Mouse (Mus musculus) myocyte (in vitro differentiated cells): Measurements from ENCODE around the gene Ccpg1os. TPM values are rescaled to one million over a fixed set of nuclear protein-coding genes. Genes with fewer than 3 reads are reported as not detected.

Experiments
- H3K27me3 ChIP-seq: one replicate; pipeline ENCODE4 v1.6.1; 2011; ENCODE audit not compliant: control insufficient read depth, insufficient read depth, insufficient read length
- H3K36me3 ChIP-seq: one replicate; pipeline ENCODE4 v1.6.1; 2011; ENCODE audit not compliant: control insufficient read depth, insufficient read depth
- H3K4me2 ChIP-seq: one replicate; pipeline ENCODE4 v1.6.1; 2011; ENCODE audit warnings: low read depth, control low read depth
- H3K4me3 ChIP-seq: one replicate; pipeline ENCODE4 v1.5.1; 2011; ENCODE audit warnings: mild to moderate bottlenecking, control low read depth, moderate library complexity
- H3K79me2 ChIP-seq: one replicate; pipeline ENCODE4 v1.6.1; 2011; ENCODE audit not compliant: control insufficient read depth, insufficient read depth
- H3ac ChIP-seq: one replicate; pipeline ENCODE4 v1.6.1; 2011; ENCODE audit not compliant: control insufficient read depth, insufficient read length
- CEBPB ChIP-seq: IDR thresholded peaks from 2 replicates; pipeline ENCODE4 v1.6.1; 2011; ENCODE audit warnings: mild to moderate bottlenecking, moderate library complexity; ENCODE audit not compliant: poor library complexity, insufficient read depth, severe bottlenecking
- E2F4 ChIP-seq: IDR thresholded peaks from one replicate; pipeline ENCODE4 v1.6.1; 2011; ENCODE audit warnings: mild to moderate bottlenecking, control low read depth, moderate library complexity; ENCODE audit not compliant: insufficient read depth
- MAX ChIP-seq: IDR thresholded peaks from one replicate; pipeline ENCODE4 v1.6.1; 2011; ENCODE audit warnings: low read depth, mild to moderate bottlenecking, control low read depth
- MYOD1 ChIP-seq, 3 experiments: IDR thresholded peaks; one replicate each; pipeline ENCODE4 v1.6.1; 2011; ENCODE audit warnings: control low read depth in 2 of 3, low read depth in 2 of 3, mild to moderate bottlenecking in 2 of 3, moderate library complexity in 1 of 3; ENCODE audit not compliant: insufficient read length in 2 of 3, control insufficient read depth in 1 of 3
- MYOG ChIP-seq, 3 experiments: IDR thresholded peaks; one replicate each; pipeline ENCODE4 v1.6.1; 2011; ENCODE audit warnings: control low read depth in 2 of 3, low read depth in 2 of 3, mild to moderate bottlenecking in 2 of 3; ENCODE audit not compliant: insufficient read length in 2 of 3, control insufficient read depth in 1 of 3, insufficient read depth in 1 of 3
- POLR2A ChIP-seq: IDR thresholded peaks from one replicate; pipeline ENCODE4 v1.6.1; 2011; ENCODE audit warnings: low read depth, mild to moderate bottlenecking, control low read depth, moderate library complexity; ENCODE audit not compliant: insufficient read length
- POLR2AphosphoS2 ChIP-seq: IDR thresholded peaks from one replicate; pipeline ENCODE4 v1.6.1; 2011; ENCODE audit warnings: low read depth, control low read depth; ENCODE audit not compliant: insufficient read length
- REST ChIP-seq: IDR thresholded peaks from one replicate; pipeline ENCODE4 v1.6.1; 2011; ENCODE audit warnings: mild to moderate bottlenecking, control low read depth, moderate library complexity; ENCODE audit not compliant: insufficient read depth, insufficient read length
- SRF ChIP-seq: IDR thresholded peaks from one replicate; pipeline ENCODE4 v1.6.1; 2011; ENCODE audit warnings: low read depth; ENCODE audit not compliant: control insufficient read depth, insufficient read length
- TCF12 ChIP-seq: IDR thresholded peaks from one replicate; pipeline ENCODE4 v1.6.1; 2011; ENCODE audit warnings: mild to moderate bottlenecking, control low read depth; ENCODE audit not compliant: poor library complexity, insufficient read depth, severe bottlenecking
- TCF3 ChIP-seq: IDR thresholded peaks from one replicate; pipeline ENCODE4 v1.6.1; 2011; ENCODE audit warnings: low read depth, control low read depth; ENCODE audit not compliant: insufficient read length
- USF1 ChIP-seq: IDR thresholded peaks from one replicate; pipeline ENCODE4 v1.6.1; 2011; ENCODE audit warnings: low read depth, mild to moderate bottlenecking, control low read depth, moderate library complexity
- polyA plus RNA-seq: library from polyadenylated mRNA; unstranded; fragments of >200 nt; fragmentation: generic; extraction: Trizol; gene quantifications from one replicate; pipeline ENCODE4 v1.2.1, GENCODE M21; 2012; ENCODE audit warnings: missing spikeins

Gene Ccpg1os
- polyA plus RNA-seq, 1 experiment, result 7.1 TPM

- Histone ChIP-seq H3K4me2 (no peak overlapping the region), H3K27me3 (no peaks in the 10 kb centered on the region), H3K79me2 (no peaks in the 10 kb centered on the region), H3K4me3 (no peak overlapping the region), H3K36me3 (peaks cover 4% of the 10 kb centered on the region), H3ac (no peak overlapping the region)
- TF ChIP-seq TCF3 (no peak), MAX (no peak), TCF12 (no peak), POLR2A (no peak), CEBPB (no peak), USF1 (no peak), MYOD1 (IDR thresholded peaks at IDR 0.05; ENCODE audit: control insufficient read depth in 1 of 3, insufficient read length in 2 of 3, low read depth in 2 of 3) (no peak), REST (no peak), SRF (no peak), E2F4 (no peak), POLR2AphosphoS2 (no peak), MYOG (IDR thresholded peaks at IDR 0.05; ENCODE audit: control insufficient read depth in 1 of 3, insufficient read depth in 1 of 3, insufficient read length in 2 of 3, low read depth in 2 of 3) (no peak)
Measured at GRCm38 (mm10) chr9:73012629-73013028, 27.4 kb upstream of the Ccpg1os start.

- no peaks in the 10 kb centered on the region for H3K27me3 ChIP-seq
- no peak overlapping the region for H3K4me2 ChIP-seq
- TF ChIP-seq TCF3 (no peak), CEBPB (no peak), MYOG (IDR thresholded peaks at IDR 0.05; ENCODE audit: control insufficient read depth in 1 of 3, insufficient read depth in 1 of 3, insufficient read length in 2 of 3, low read depth in 2 of 3) (no peak), POLR2A (no peak), MYOD1 (IDR thresholded peaks at IDR 0.05; ENCODE audit: control insufficient read depth in 1 of 3, insufficient read length in 2 of 3, low read depth in 2 of 3) (no peak), SRF (no peak), REST (no peak), POLR2AphosphoS2 (no peak), TCF12 (no peak), USF1 (no peak), E2F4 (no peak), MAX (no peak)
- no peaks in the 10 kb centered on the region for H3K79me2 ChIP-seq
- no peak overlapping the region for H3K4me3 ChIP-seq
- H3K36me3 ChIP-seq, result peaks cover 4% of the 10 kb centered on the region
- no peak overlapping the region for H3ac ChIP-seq
Measured at GRCm38 (mm10) chr9:73008384-73008783, 23.2 kb upstream of the Ccpg1os start.

GRCm38 (mm10) chr9:73006175-73006574 lies 21.0 kb upstream of the Ccpg1os start:
- Histone ChIP-seq H3K27me3 (no peaks in the 10 kb centered on the region), H3K79me2 (no peaks in the 10 kb centered on the region), H3K4me2 (no peak overlapping the region), H3K36me3 (peaks cover 4% of the 10 kb centered on the region), H3K4me3 (no peak overlapping the region), H3ac (no peak overlapping the region)
- TF ChIP-seq TCF12, result no peak
- no peak for TF ChIP-seq TCF3
- TF ChIP-seq MYOD1 (IDR thresholded peaks at IDR 0.05; ENCODE audit: control insufficient read depth in 1 of 3, insufficient read length in 2 of 3, low read depth in 2 of 3), result no peak
- no peak for TF ChIP-seq MAX
- no peak for TF ChIP-seq E2F4
- TF ChIP-seq CEBPB, result no peak
- TF ChIP-seq REST, result no peak
- no peak for TF ChIP-seq POLR2A
- no peak for TF ChIP-seq POLR2AphosphoS2
- no peak for TF ChIP-seq SRF
- no peak for TF ChIP-seq USF1
- TF ChIP-seq MYOG (IDR thresholded peaks at IDR 0.05; ENCODE audit: control insufficient read depth in 1 of 3, insufficient read depth in 1 of 3, insufficient read length in 2 of 3, low read depth in 2 of 3), result no peak

GRCm38 (mm10) chr9:73005106-73005505 lies 19.9 kb upstream of the Ccpg1os start:
- no peaks in the 10 kb centered on the region for H3K36me3 ChIP-seq
- no peaks in the 10 kb centered on the region for H3K79me2 ChIP-seq
- H3K27me3 ChIP-seq, result no peaks in the 10 kb centered on the region
- no peak overlapping the region for H3K4me2 ChIP-seq
- H3ac ChIP-seq, result no peak overlapping the region
- no peak overlapping the region for H3K4me3 ChIP-seq
- TF ChIP-seq POLR2A, result no peak
- no peak for TF ChIP-seq SRF
- TF ChIP-seq MYOG (IDR thresholded peaks at IDR 0.05; ENCODE audit: control insufficient read depth in 1 of 3, insufficient read depth in 1 of 3, insufficient read length in 2 of 3, low read depth in 2 of 3), result no peak
- TF ChIP-seq REST, result no peak
- no peak for TF ChIP-seq USF1
- TF ChIP-seq CEBPB, result no peak
- no peak for TF ChIP-seq MAX

DNA sequence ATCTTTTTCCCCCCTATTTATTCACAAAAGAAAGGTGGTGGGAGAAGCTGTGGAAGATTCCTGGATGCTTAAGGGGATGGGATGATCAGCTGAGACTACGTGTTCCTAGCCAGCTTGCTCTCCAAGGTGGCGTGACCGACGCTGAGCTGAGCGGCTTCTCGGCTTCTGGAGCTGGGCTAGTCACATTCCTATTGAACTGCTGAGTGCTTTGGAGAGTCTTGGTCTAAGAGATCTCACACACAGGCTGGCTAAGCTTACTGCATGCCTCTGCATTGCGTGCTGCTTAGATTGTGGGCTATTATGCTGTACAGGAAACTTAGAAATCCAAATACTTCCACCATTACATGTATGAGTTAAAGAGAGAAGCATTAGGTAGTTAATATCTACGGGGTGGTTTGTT lies 18.9 kb upstream of the Ccpg1os start:
- TF ChIP-seq MAX, result no peak
- no peak for TF ChIP-seq POLR2AphosphoS2
- TF ChIP-seq E2F4, result no peak
- TF ChIP-seq TCF12, result no peak
- no peak for TF ChIP-seq REST
- no peak for TF ChIP-seq POLR2A
- TF ChIP-seq MYOD1 (IDR thresholded peaks at IDR 0.05; ENCODE audit: control insufficient read depth in 1 of 3, insufficient read length in 2 of 3, low read depth in 2 of 3), result no peak
- TF ChIP-seq TCF3, result no peak
- TF ChIP-seq MYOG (IDR thresholded peaks at IDR 0.05; ENCODE audit: control insufficient read depth in 1 of 3, insufficient read depth in 1 of 3, insufficient read length in 2 of 3, low read depth in 2 of 3), result no peak
- TF ChIP-seq CEBPB, result no peak
- TF ChIP-seq USF1, result no peak
- no peak for TF ChIP-seq SRF
- Histone ChIP-seq H3K79me2 (no peaks in the 10 kb centered on the region), H3K4me3 (no peak overlapping the region), H3K4me2 (no peak overlapping the region), H3K36me3 (no peaks in the 10 kb centered on the region), H3K27me3 (no peaks in the 10 kb centered on the region), H3ac (no peak overlapping the region)
